ENCODE assay signal across 10 mouse cellular contexts in the genomic region with DNA sequence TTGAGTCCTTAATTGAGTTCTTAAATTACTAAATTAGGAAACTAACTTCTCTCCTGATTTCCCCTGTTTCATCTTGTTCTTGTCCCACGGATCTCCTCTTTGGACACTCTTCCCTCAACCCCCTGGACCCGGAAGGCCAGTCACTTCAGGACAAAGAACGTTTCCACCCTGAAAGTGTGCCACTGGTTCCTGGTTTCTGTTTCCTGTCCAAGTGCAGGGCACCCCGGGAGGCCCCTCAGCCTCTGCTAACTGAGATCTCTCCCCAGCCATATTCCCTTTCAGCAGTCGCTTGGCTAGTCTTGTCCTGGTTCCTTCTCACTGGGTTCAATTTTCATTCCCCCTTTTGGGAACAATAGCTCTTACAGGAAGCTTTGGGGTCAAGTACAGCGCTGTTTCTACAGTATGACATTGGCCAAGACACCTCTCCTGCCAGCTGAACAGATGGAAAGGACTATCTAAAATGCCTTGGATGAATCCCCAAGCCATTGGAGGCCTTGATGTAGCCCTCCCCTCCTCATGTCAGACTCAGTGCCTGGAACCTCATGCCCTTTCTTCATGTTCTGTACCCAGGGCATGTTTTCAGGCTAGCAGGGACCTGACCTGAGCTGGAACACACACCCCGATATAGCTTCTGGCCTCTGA.
DNase-seq lines count a peak whose midpoint lies in the region; ATAC-seq and TF ChIP-seq lines count a peak whose summit lies in the region.
"Had no signal": no experiment of that assay in that cellular context is flagged by ENCODE, and none has a peak within 500 bp of the region (broad histone marks: within the 10 kb centered on the region; RNA-seq: fewer than 3 reads in every experiment).

No protein-coding gene starts in this region.

- DNase-seq in lung, postnatal 0 days (ENCODE audit: low spot score) = no peak
- DNase-seq in cerebellum, adult 2 months = peak; percentile 36 to 62
- no peak for DNase-seq in limb, embryonic 10.5 days (ENCODE audit: low spot score)
- DNase-seq in layer of hippocampus, adult 11-12 months (ENCODE audit: low spot score) = no peak
- DNase-seq: adrenal gland, postnatal 10 days; kidney, postnatal 14 days had no signal

- H3K9ac ChIP-seq in lung, embryonic 15.5 days = no peak overlapping the region
- H3K9ac ChIP-seq in lung, postnatal 0 days (replicated peaks; ENCODE audit: low read depth) = no peak overlapping the region

- H3K4me1 ChIP-seq in lung, embryonic 15.5 days = peaks cover 58% of the 10 kb centered on the region
- peaks cover 9% of the 10 kb centered on the region; the same call in 1 of the 2 replicates for H3K4me1 ChIP-seq in lung, postnatal 0 days (ENCODE audit: insufficient read depth, low read depth, low read length)
- H3K4me1 ChIP-seq in bone marrow macrophage, adult 2 months (ENCODE audit: control insufficient read depth, insufficient read depth, low read length) = peaks cover 20% of the 10 kb centered on the region
- H3K4me1 ChIP-seq in cerebellum, adult 2 months (ENCODE audit: control insufficient read depth, insufficient read depth, low read length) = peaks cover 13% of the 10 kb centered on the region
- peaks cover 25% of the 10 kb centered on the region for H3K4me1 ChIP-seq in limb, embryonic 10.5 days

- ATAC-seq in lung, embryonic 15.5 days (ENCODE audit: borderline replicate concordance, extremely low read depth, low FRiP score, low TSS enrichment) = no peak
- no peak for ATAC-seq in lung, postnatal 0 days
- no peak for ATAC-seq in frontal cortex, adult (ENCODE audit: low TSS enrichment)

- TF ChIP-seq CTCF in lung, postnatal 0 days (IDR thresholded peaks at IDR 0.05) = no peak
- TF ChIP-seq CTCF in bone marrow macrophage, adult 2 months (IDR thresholded peaks at IDR 0.05; ENCODE audit: low read depth, low read length) = no peak
- no peak for TF ChIP-seq CTCF in cerebellum, adult 2 months (IDR thresholded peaks at IDR 0.05; ENCODE audit: borderline replicate concordance, insufficient read depth, low read depth, low read length)

- peak overlapping the region; percentile 69 for H3K27ac ChIP-seq in lung, embryonic 15.5 days
- H3K27ac ChIP-seq in lung, postnatal 0 days (ENCODE audit: low read length) = no peak overlapping the region
- H3K27ac ChIP-seq in bone marrow macrophage, adult 2 months (ENCODE audit: insufficient read depth, low read depth, low read length) = peak overlapping the region; percentile 57
- H3K27ac ChIP-seq in cerebellum, adult 2 months (ENCODE audit: insufficient read depth, low read length) = no peak overlapping the region
- H3K27ac ChIP-seq in limb, embryonic 10.5 days = peak overlapping the region; percentile 58

- no peaks in the 10 kb centered on the region for H3K27me3 ChIP-seq in lung, embryonic 15.5 days
- H3K27me3 ChIP-seq in lung, postnatal 0 days (replicated peaks; ENCODE audit: insufficient read depth, low read length) = no peaks in the 10 kb centered on the region
- H3K27me3 ChIP-seq in cerebellum, adult 2 months (ENCODE audit: control insufficient read depth, insufficient read depth, low read length) = no peaks in the 10 kb centered on the region
- H3K27me3 ChIP-seq in limb, embryonic 10.5 days (ENCODE audit: low read depth, poor library complexity, severe bottlenecking) = peaks cover 79% of the 10 kb centered on the region

- 53% methylated on average over 7 of the region's 7 CpGs for WGBS in lung, embryonic 15.5 days
- 49% methylated on average over 7 of the region's 7 CpGs for WGBS in lung, postnatal 0 days
- 15% methylated on average over 7 of the region's 7 CpGs for WGBS in cerebellum, adult 2 months
- 53% methylated on average over 7 of the region's 7 CpGs for WGBS in limb, embryonic 10.5 days

- TF ChIP-seq EP300 in lung, postnatal 0 days (IDR thresholded peaks at IDR 0.05) = no peak

- H3K4me2 ChIP-seq in lung, embryonic 15.5 days = no peak overlapping the region
- no peak overlapping the region for H3K4me2 ChIP-seq in lung, postnatal 0 days (replicated peaks; ENCODE audit: low read depth, low read length)

- H3K4me3 ChIP-seq in lung, embryonic 15.5 days = no peak overlapping the region
- H3K4me3 ChIP-seq in lung, postnatal 0 days (ENCODE audit: low read depth, low read length) = no peak overlapping the region
- no peak overlapping the region for H3K4me3 ChIP-seq in bone marrow macrophage, adult 2 months (ENCODE audit: insufficient read depth, low read length)
- no peak overlapping the region for H3K4me3 ChIP-seq in cerebellum, adult 2 months (replicated peaks; ENCODE audit: insufficient read depth, low read depth, low read length)
- H3K4me3 ChIP-seq in limb, embryonic 10.5 days = no peak overlapping the region
- H3K4me3 ChIP-seq: erythroblast, embryonic 14.5 days had no signal

- no peaks in the 10 kb centered on the region for H3K9me3 ChIP-seq in lung, embryonic 15.5 days
- H3K9me3 ChIP-seq in lung, postnatal 0 days (ENCODE audit: low read length) = no peaks in the 10 kb centered on the region
- H3K9me3 ChIP-seq in limb, embryonic 10.5 days (replicated peaks) = no peaks in the 10 kb centered on the region

- no peaks in the 10 kb centered on the region for H3K36me3 ChIP-seq in lung, embryonic 15.5 days
- H3K36me3 ChIP-seq in lung, postnatal 0 days (ENCODE audit: insufficient read depth, low read length) = no peaks in the 10 kb centered on the region
- H3K36me3 ChIP-seq in limb, embryonic 10.5 days = no peaks in the 10 kb centered on the region

- TF ChIP-seq POLR2A in bone marrow macrophage, adult 2 months (IDR thresholded peaks at IDR 0.05; ENCODE audit: borderline replicate concordance, low read depth, low read length) = no peak
- TF ChIP-seq POLR2A in cerebellum, adult 2 months (IDR thresholded peaks at IDR 0.05; ENCODE audit: borderline replicate concordance, insufficient read depth, low read length) = no peak

Comparison
In these comparisons a context has a peak if more than half of its experiments do, and no peak if none do; other contexts are left out.
1. H3K27ac ChIP-seq: peak in lung, embryonic 15.5 days (single experiment), bone marrow macrophage, adult 2 months (single experiment) and limb, embryonic 10.5 days (single experiment); none in lung, postnatal 0 days (single experiment) and cerebellum, adult 2 months (single experiment).
2. DNase-seq: peak in cerebellum, adult 2 months (2 of 2); none in lung, postnatal 0 days (single experiment), limb, embryonic 10.5 days (single experiment) and layer of hippocampus, adult 11-12 months (single experiment).